Mouse (Mus musculus) cerebellum, adult 11 months (tissue): ENCODE results near the gene Ing1.

Experiments used
- DNase-seq: peaks from one replicate; pipeline ENCODE4 v3.0.0; 2022

The Ing1 gene

GRCm38 (mm10) chr8:11592296-11592695, 36.9 kb downstream of the Ing1 start:
- DNase-seq, result no peak

DNA sequence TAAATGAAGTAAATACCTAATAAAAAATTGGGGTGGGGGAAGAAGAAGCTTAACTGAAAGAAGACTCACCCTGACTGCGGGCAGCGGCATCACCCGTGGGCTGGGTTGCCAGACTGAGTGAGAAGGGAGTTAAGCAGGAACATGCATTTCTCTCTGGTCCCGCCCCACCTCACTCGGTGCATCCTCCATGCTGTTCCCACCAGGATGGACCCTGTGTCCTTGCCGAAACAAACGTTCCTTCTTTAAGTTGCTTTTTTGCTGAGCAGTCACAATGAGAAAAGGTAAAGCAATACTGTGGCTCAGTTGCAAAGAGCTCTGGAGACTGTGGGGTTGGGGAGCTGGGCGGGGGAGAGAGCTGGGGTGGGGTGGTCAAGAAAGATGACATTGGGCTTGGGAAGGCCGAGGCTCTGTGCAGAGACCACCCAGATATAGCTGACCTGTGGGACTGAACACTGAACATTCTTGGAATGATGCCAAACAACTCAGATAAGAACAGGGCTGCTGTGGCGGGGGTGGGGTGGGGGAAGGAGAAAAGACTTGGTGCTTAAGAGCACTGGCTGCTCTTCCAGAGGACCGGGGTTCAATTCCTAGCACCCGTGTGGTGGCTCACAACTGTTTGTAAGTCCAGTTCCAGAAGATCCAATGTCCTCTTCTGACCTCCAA, 38.0 kb downstream of the Ing1 start:
- DNase-seq, result no peak

DNA sequence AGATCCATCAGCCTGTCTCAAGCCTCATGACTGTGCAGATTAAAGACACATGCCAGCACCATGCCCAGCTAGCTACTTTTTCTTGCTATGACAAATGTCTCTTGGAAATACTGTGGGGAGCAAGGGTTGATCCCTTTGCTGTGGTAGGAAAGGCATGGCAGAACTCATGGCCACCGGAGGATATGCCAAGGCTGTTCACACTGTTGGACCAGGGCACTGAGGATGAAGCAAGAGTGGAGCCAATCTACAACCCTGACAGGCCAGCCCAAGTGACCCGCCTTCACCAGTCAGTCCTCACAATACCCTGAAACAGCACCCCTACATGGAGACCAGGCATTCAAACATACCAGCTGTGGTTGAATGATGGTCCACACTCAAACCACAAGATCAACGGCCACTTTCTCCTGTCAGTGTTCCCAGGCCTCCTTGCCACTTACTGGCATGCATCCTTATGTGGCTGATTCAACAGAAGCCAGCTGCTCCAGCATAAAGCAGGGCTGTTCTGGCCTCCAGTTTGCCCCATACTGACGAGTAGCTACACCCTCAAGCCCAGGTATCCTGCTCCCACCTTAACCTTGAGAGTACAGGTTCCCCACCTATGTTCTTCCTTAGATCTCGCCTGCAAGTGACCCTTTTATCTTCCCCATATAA, 45.1 kb downstream of the Ing1 start:
- no peak for DNase-seq

GRCm38 (mm10) chr8:11602006-11602680, 46.8 kb downstream of the Ing1 start:
- peak; percentile 42 for DNase-seq

- DNase-seq, result no peak
Measured at GRCm38 (mm10) chr8:11608848-11609247, 53.5 kb downstream of the Ing1 start.
